Mouse (Mus musculus): Measurements from ENCODE around the gene B4galnt2.

The B4galnt2 gene

DNA sequence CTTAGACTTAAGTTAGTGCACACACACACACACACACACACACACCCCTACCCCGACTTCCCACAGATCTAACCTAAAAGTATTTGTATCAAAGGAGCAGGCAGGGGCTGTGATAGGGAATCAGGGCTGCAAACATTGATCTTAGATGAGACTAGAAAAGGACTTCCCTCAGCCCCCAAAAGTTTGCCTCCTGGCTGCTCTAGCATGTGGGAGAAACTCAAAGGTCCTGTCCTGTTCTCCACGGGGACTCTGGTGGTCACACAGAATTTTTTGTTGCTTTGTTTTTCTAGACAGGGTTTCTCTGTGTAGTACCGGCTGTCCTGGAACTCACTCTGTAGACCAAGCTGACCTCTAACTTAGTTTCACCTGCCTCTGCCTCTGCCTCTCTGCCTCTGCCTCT is 89.1 kb downstream of the B4galnt2 start:
- no peak for DNase-seq

DNA sequence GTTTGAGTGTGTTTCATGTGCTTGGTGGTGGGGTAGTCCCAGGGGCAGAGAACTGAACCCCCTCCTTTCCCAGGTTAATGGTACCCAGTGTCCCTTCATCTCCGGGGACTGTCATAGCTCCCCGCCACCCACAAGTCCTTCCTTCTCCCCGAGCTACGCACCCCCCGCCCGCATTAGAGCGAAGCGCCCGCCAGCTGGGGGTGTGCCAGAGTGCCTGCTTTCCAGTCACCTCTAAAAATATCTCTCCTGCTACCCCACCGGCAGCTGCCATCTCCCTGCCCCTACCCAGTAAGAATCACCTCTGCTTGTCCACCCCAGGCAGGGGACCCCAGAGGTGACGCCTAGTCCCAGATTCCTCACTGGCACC is 89.8 kb downstream of the B4galnt2 start:
- DNase-seq = peak; percentile 83

DNA sequence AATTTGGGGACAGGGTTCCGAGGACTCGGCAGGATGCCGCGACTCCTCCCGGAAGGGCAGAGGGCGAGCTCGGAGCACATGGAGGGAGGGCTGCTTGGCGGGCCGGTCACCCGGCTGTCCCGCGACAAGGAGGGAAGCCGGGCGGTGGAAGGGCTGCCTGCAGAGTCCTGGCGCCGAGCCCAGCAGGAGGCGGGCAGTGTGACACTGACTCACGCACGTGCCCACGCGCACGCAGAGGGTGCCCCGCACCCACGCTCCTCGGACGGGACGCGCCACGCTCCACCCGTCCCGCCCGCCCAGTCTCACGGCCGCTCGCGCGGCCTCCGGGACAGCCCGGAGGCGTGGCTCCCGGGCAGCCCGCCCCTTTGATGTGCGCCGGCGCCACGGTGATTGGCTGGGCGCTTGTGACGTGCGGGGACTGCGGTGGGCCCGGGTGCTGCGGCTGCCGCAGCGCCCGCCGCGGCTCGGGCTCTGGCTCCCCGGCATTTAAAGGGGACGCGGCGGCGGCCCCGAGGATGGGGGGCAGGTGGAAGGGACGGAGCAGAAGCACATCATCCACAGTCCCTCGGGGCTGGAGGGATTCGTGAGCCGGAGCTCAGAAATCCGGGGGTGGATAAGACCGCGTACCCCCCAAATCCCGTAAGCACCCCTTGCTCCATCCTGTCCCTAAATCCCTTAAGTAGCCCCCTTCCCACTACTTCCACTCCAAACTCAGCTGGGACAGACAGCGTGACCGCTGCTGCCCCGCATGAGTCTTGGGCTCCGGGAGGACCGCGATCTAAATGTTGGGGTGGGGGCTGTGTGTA is 90.4 kb downstream of the B4galnt2 start, which contains the start of gene Phospho1:
Gene Phospho1, plus strand, starts transcription at position 429 of the 806 bp plus-strand sequence.
- peak; percentile 95 for DNase-seq

DNA sequence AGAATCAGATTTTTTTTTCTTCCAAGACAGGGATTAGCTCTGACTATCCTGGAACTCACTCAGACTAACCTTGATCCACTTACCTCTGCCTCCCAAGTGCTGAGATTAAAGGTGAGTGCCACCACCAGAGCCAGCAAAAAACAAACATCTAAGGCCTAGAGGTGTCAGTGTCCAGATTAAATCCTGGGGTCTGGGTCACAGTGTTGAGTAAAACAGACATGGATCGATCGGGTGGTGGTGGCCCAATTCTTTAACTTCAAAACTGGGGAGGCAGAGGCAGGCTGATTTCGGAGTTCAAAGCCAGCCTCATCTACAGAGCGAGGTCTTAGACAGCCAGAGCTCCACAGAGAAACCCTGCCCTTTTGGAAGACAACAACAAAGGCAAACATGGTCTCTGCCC is 92.3 kb downstream of the B4galnt2 start:
- no peak for DNase-seq

DNA sequence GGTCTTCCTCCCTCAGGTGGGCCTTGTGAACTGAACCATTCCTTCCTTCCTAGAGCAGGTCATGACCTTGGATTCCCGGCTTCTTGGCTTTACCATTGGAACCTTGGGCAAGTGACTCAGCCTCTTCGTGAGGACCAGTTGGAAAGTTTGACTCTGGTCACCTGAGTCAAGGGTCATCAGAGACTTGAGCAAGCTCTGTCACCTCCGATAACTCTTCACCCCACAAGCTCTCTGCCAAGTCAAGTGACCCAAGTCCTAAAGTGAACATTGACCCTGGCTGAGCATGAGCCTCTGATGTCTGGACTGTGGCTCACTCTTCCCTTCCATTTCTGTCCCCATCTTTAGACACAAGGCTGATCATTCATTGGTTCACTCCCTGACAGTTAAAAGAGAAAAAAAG is 93.2 kb downstream of the B4galnt2 start:
- DNase-seq = no peak

DNA sequence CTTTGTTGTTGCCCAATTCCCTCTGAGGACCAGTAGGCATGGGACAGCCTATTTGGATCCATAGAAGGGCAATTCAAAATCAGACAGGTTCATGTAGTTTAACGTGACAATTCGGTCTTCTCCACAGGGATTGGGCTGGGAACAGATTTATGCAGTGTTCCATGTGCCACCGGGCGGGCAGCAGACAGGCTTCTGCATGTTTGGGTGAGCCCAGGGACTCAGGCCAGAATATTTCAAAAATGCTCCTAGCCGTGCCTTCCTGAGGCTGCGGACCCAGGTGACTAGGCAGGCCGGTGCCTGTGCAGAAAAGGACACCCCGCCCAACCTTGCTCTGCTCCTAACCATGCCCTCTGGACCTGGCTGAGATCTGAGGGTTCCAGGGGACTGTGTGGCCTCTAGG is 95.6 kb downstream of the B4galnt2 start:
- no peak for DNase-seq

Data from cerebellum, adult 11-12 months (tissue).